Mouse (Mus musculus) small intestine, adult 2 months (tissue): ENCODE results near the gene Tssk6.

ENCODE experiments used
- CTCF ChIP-seq: fragments of 200-500 bp; IDR thresholded peaks from 2 replicates; pipeline ENCODE4 v1.5.1; 2012; ENCODE audit warnings: low read depth, mild to moderate bottlenecking, control low read depth, inconsistent platforms, low read length, moderate library complexity, mixed read lengths; ENCODE audit not compliant: insufficient replicate concordance, insufficient read length; ENCODE audit errors: extremely low read depth
- POLR2A ChIP-seq: fragments of 200-500 bp; IDR thresholded peaks from 2 replicates; pipeline ENCODE4 v1.6.1; 2012; ENCODE audit warnings: low read depth, mild to moderate bottlenecking, control low read depth, inconsistent platforms, low read length, moderate library complexity

DNA sequence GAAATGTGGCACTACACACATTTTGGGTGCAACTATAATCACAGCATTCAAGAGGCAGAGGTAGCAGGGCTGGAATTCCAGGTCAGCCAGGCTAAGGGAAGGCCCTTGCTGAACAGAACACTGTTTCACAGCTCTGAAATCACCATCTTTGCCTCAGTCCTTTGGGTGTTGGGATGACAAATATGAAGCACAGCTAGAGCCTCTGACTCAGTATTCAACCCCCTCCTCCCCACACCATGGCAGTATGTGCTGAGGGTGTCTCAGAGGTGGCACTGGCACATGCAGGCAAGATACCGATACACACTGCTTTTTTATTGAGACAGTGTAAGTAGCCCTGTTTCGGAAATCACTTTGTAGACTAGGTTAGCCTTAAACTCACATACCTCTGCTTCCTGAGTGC, 4.3 kb downstream of the Tssk6 start:
- TF ChIP-seq POLR2A (no peak), CTCF (no peak)
